In the genomic region with DNA sequence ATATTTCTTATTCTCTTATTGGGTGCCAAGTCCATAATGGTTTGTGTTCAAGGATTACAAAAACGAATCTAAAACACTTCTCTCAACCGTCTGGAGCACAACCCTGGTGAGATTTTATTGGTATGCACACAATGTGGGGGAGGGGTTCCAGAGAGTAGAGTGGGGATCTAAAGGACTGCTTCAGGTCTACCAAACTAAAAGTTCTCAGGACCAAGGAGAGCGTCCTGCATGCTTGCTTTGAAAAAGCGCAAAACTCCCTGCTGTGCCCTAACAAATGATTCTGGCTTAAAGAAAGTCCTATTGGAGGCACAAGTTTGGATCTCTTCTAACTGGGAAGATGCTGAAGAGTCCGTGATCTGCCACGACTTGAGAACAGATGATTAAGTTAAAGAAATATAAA, we compare ENCODE assay signal across 13 mouse cellular contexts.
DNase-seq lines count a peak whose midpoint lies in the region; ATAC-seq and TF ChIP-seq lines count a peak whose summit lies in the region.
"Had no signal": no experiment of that assay in that cellular context is flagged by ENCODE, and none has a peak within 500 bp of the region (broad histone marks: within the 10 kb centered on the region; RNA-seq: fewer than 3 reads in every experiment).

No protein-coding gene starts in this region.

- no peak overlapping the region for H3K27ac ChIP-seq in kidney, postnatal 0 days
- no peak overlapping the region for H3K27ac ChIP-seq in embryonic facial prominence, embryonic 14.5 days (replicated peaks; ENCODE audit: low read depth, low read length)
- H3K27ac ChIP-seq: embryonic facial prominence, embryonic 12.5 days; forebrain, embryonic 15.5 days; liver, embryonic 15.5 days had no signal

- no peaks in the 10 kb centered on the region for H3K27me3 ChIP-seq in kidney, postnatal 0 days (ENCODE audit: insufficient read depth, low read length)
- H3K27me3 ChIP-seq in embryonic facial prominence, embryonic 14.5 days (replicated peaks; ENCODE audit: control insufficient read depth, insufficient read depth, low read length) = no peaks in the 10 kb centered on the region
- H3K27me3 ChIP-seq: embryonic facial prominence, embryonic 12.5 days; forebrain, embryonic 15.5 days; liver, embryonic 15.5 days had no signal

- no peak overlapping the region for H3K4me2 ChIP-seq in kidney, postnatal 0 days (ENCODE audit: low read length)
- no peak overlapping the region for H3K4me2 ChIP-seq in embryonic facial prominence, embryonic 14.5 days (ENCODE audit: low read depth, low read length)
- H3K4me2 ChIP-seq: embryonic facial prominence, embryonic 12.5 days; forebrain, embryonic 15.5 days; liver, embryonic 15.5 days had no signal

- 5% methylated on average over 6 of the region's 6 CpGs for WGBS in kidney, postnatal 0 days
- 5% methylated on average over 6 of the region's 6 CpGs for WGBS in embryonic facial prominence, embryonic 14.5 days

- no peak for ATAC-seq in kidney, postnatal 0 days (replicated peaks; ENCODE audit: low FRiP score, low read depth)
- no peak for ATAC-seq in embryonic facial prominence, embryonic 14.5 days (ENCODE audit: low read depth)
- ATAC-seq: forebrain, embryonic 15.5 days had no signal

- H3K4me3 ChIP-seq in kidney, postnatal 0 days (replicated peaks; ENCODE audit: low read depth, low read length) = no peak overlapping the region
- H3K4me3 ChIP-seq in embryonic facial prominence, embryonic 14.5 days (ENCODE audit: low read depth, low read length) = no peak overlapping the region
- H3K4me3 ChIP-seq: embryonic facial prominence, embryonic 12.5 days; forebrain, embryonic 15.5 days; liver, embryonic 15.5 days had no signal

- H3K36me3 ChIP-seq in kidney, postnatal 0 days (ENCODE audit: insufficient read depth, low read length) = no peaks in the 10 kb centered on the region
- H3K36me3 ChIP-seq in embryonic facial prominence, embryonic 14.5 days (ENCODE audit: control insufficient read depth, insufficient read depth, low read length) = no peaks in the 10 kb centered on the region
- H3K36me3 ChIP-seq: embryonic facial prominence, embryonic 12.5 days; forebrain, embryonic 15.5 days; liver, embryonic 15.5 days had no signal

- no peaks in the 10 kb centered on the region for H3K9me3 ChIP-seq in kidney, postnatal 0 days (replicated peaks; ENCODE audit: low read length)
- no peaks in the 10 kb centered on the region for H3K9me3 ChIP-seq in embryonic facial prominence, embryonic 14.5 days (ENCODE audit: control insufficient read depth, low read length)
- H3K9me3 ChIP-seq: embryonic facial prominence, embryonic 12.5 days; forebrain, embryonic 15.5 days; liver, embryonic 15.5 days had no signal

- H3K9ac ChIP-seq in kidney, postnatal 0 days (ENCODE audit: low read depth, low read length) = no peak overlapping the region
- no peak overlapping the region for H3K9ac ChIP-seq in embryonic facial prominence, embryonic 14.5 days (ENCODE audit: low read depth, low read length)
- H3K9ac ChIP-seq: embryonic facial prominence, embryonic 12.5 days; forebrain, embryonic 15.5 days; liver, embryonic 15.5 days had no signal

- TF ChIP-seq CTCF in kidney, postnatal 0 days (IDR thresholded peaks at IDR 0.05; ENCODE audit: low read depth) = no peak

- DNase-seq in kidney, postnatal 0 days (ENCODE audit: low spot score) = peak; percentile 78
- no peak for DNase-seq in kidney, adult 8-10 months
- DNase-seq in A20 (ENCODE audit: low read depth, low spot score) (peak; percentile 3), NIH3T3 (ENCODE audit: low read depth) (peak; percentile 41)
- DNase-seq in embryonic facial prominence, embryonic 14.5 days (ENCODE audit: low spot score) = peak; percentile 84
- DNase-seq in layer of hippocampus, postnatal 36 days = no peak
- DNase-seq in urinary bladder, adult 18-20 months (ENCODE audit: low spot score in 2 of 2) = no peak
- no peak for DNase-seq in right cerebral cortex, adult 18-20 months
- DNase-seq: adrenal gland, adult 2 months; kidney, adult 11 months had no signal

- no peaks in the 10 kb centered on the region for H3K4me1 ChIP-seq in kidney, postnatal 0 days (replicated peaks; ENCODE audit: insufficient read depth, low read length)
- H3K4me1 ChIP-seq in embryonic facial prominence, embryonic 14.5 days (ENCODE audit: control insufficient read depth, insufficient read depth, low read length) = no peaks in the 10 kb centered on the region
- H3K4me1 ChIP-seq: embryonic facial prominence, embryonic 12.5 days; liver, embryonic 15.5 days had no signal

Comparison
In these comparisons a context has a peak if more than half of its experiments do, and no peak if none do; other contexts are left out.
1. DNase-seq: peak in kidney, postnatal 0 days (single experiment), A20 (single experiment), NIH3T3 (single experiment) and embryonic facial prominence, embryonic 14.5 days (single experiment); none in kidney, adult 8-10 months (0 of 2), layer of hippocampus, postnatal 36 days (0 of 2), urinary bladder, adult 18-20 months (0 of 2) and right cerebral cortex, adult 18-20 months (single experiment).